Mouse (Mus musculus) ES-Bruce4 (cell line): ENCODE measurements around the gene Zfp809. TPM values are rescaled to one million over a fixed set of nuclear protein-coding genes. Genes with fewer than 3 reads are reported as not detected.
"Not testable (repeated sequence)": the region's sequence is repeated elsewhere in the genome, so short reads cannot be mapped to it uniquely, and the experiment has no call there.

ENCODE experiments used
- H3K27ac ChIP-seq: 2 replicates; pipeline ENCODE4 v1.5.1; 2012; ENCODE audit warnings: low read length, inconsistent platforms; ENCODE audit not compliant: insufficient read depth
- H3K27me3 ChIP-seq: 2 replicates; pipeline ENCODE4 v1.6.1; 2012; ENCODE audit warnings: mild to moderate bottlenecking, low read length, inconsistent platforms; ENCODE audit not compliant: control insufficient read depth, poor library complexity, insufficient read depth, severe bottlenecking
- H3K36me3 ChIP-seq: 2 replicates; pipeline ENCODE4 v1.6.1; 2012; ENCODE audit warnings: inconsistent platforms, mild to moderate bottlenecking, low read length, moderate library complexity; ENCODE audit not compliant: control insufficient read depth, poor library complexity, insufficient read depth, severe bottlenecking
- H3K4me1 ChIP-seq: one replicate; pipeline ENCODE4 v1.8.1; 2011; ENCODE audit warnings: low read length; ENCODE audit not compliant: control insufficient read depth, insufficient read depth
- H3K4me3 ChIP-seq: 2 replicates; pipeline ENCODE4 v1.5.1; 2011; ENCODE audit warnings: low read depth, mild to moderate bottlenecking, low read length
- H3K9ac ChIP-seq: 2 replicates; pipeline ENCODE4 v1.6.1; 2012; ENCODE audit warnings: low read depth, mild to moderate bottlenecking, inconsistent platforms; ENCODE audit not compliant: poor library complexity, severe bottlenecking
- H3K9me3 ChIP-seq: replicated peaks from 2 replicates; pipeline ENCODE4 v1.6.1; 2012; ENCODE audit warnings: mild to moderate bottlenecking, low read length, inconsistent platforms; ENCODE audit not compliant: control insufficient read depth, poor library complexity, insufficient read depth, severe bottlenecking
- CTCF ChIP-seq: IDR thresholded peaks from one replicate; pipeline ENCODE4 v1.8.1; 2011; ENCODE audit warnings: low read depth, low read length
- EP300 ChIP-seq: IDR thresholded peaks from 2 replicates; pipeline ENCODE4 v1.6.1; 2011; ENCODE audit warnings: low read depth, low read length; ENCODE audit not compliant: insufficient read depth
- POLR2A ChIP-seq: IDR thresholded peaks from one replicate; pipeline ENCODE4 v1.8.1; 2011; ENCODE audit warnings: low read length; ENCODE audit not compliant: insufficient read depth
- polyA plus RNA-seq: library from polyadenylated mRNA; stranded (reverse); fragments of >200 nt; gene quantifications from 2 replicates; pipeline ENCODE4 v1.2.4, GENCODE M21; 2011; ENCODE audit warnings: low read depth; ENCODE audit not compliant: missing spikeins, insufficient read depth, insufficient read length

Zfp809 gene
- polyA plus RNA-seq, 1 experiment, result 41.6 TPM

DNA sequence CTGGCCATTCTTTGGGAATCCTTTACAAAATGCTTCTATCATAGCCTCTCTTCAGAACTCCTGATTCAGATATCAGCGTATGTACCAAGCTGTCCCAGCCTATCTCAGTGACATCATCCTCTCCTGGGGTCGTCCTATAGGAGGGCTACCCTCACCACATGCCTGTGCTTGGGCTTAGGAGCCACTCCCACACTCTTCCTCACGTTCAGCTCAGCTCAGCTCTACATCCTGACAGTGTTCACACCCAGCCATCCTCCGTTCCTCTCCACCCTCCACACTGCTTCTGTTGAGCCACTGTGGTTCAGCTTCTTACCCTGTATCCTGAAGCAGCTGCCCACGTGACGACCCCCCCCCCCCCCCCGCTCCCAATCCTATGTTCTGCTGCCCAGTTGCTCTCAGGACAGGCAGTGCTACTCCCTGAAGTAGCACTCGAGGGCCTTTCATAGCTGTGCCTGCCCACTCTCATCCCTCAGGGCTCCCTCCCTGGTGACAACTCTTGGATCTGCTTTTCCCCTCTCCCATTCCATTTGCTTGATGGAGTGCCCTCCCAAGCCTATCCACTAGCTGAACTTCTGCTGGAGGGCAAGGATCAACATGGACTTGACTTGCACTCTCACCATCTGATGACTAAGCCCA, 7.5 kb upstream of the Zfp809 start:
- H3K4me1 ChIP-seq, result no peaks in the 10 kb centered on the region
- TF ChIP-seq CTCF (no peak), POLR2A (no peak), EP300 (no peak)
- no peak overlapping the region for H3K4me3 ChIP-seq
- H3K9ac ChIP-seq, result no peak overlapping the region
- no peak overlapping the region for H3K27ac ChIP-seq
- H3K9me3 ChIP-seq, result peaks cover 4% of the 10 kb centered on the region; the same call in 1 of the 2 replicates
- H3K36me3 ChIP-seq, result no peaks in the 10 kb centered on the region
- H3K27me3 ChIP-seq, result no peaks in the 10 kb centered on the region

- H3K9ac ChIP-seq, result no peak overlapping the region
- H3K27ac ChIP-seq, result no peak overlapping the region
- peaks cover 4% of the 10 kb centered on the region for H3K9me3 ChIP-seq
- H3K27me3 ChIP-seq, result no peaks in the 10 kb centered on the region
- H3K36me3 ChIP-seq, result no peaks in the 10 kb centered on the region
- no peak overlapping the region for H3K4me3 ChIP-seq
- no peak for TF ChIP-seq CTCF
- no peaks in the 10 kb centered on the region for H3K4me1 ChIP-seq
These were observed 1.4 kb upstream of the Zfp809 start for GRCm38 (mm10) chr9:22224066-22224465.

DNA sequence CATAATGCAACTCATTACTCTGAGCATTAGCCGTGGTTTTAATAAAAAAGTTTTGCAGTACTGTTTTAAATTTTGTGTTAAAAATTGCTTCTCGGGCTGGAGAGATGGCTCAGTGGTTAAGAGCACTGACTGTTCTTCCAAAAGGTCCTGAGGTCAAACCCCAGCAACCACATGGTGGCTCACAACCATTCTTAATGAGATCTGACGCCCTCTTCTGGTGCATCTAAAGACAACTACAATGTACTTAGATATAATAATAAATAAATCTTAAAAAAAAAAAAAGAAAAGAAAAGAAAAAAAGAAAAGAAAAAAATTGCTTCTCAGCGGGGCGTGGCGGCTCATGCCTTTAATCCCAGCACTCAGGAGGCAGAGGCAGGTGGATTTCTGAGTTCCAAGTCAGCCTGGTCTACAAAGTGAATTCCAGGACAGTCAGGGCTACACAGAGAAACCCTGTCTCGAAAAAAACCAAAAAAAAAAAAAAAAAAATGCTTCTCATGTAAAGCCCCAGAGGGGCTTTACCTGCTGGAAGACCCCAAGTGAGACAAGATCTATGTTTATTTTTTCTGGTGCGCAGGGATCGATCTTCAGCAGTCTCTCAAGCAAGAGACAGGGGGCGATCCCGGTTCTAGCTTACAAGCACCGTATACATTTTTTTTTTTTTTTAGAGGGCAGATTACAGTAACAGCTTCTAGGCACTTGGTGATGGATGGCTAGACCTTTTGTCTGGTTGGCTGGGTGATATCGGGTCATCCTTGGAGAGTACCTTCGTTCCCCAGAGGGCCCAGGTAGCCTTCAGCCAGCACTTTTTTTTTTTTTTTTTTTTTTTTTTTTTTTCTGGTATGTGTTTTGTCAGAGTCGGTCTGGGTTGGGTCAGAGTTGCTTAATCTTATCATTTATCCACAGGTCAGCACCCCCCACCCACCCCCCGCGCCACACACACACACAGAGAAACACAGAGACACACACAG, 694 bp upstream of the Zfp809 start:
- Histone ChIP-seq H3K9me3 (peaks cover 4% of the 10 kb centered on the region), H3K9ac (peak overlapping the region; percentile 38), H3K4me3 (peak overlapping the region; percentile 65), H3K27ac (no peak overlapping the region), H3K4me1 (no peaks in the 10 kb centered on the region), H3K36me3 (no peaks in the 10 kb centered on the region), H3K27me3 (no peaks in the 10 kb centered on the region)
- no peak for TF ChIP-seq EP300
- no peak for TF ChIP-seq POLR2A
- no peak for TF ChIP-seq CTCF

DNA sequence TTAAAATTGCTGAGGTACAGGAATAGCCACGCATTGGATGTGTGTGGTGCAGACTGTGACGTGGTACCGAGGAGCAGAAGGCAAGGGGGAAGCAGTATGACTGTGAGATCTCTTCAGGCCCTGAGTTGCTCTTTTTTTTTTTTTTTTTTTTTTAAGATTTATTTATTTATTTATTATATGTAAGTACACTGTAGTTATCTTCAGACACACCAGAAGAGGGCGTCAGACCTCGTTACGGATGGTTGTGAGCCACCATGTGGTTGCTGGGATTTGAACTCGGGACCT, 817 bp downstream of the Zfp809 start:
- H3K4me3 ChIP-seq, result peak overlapping the region; percentile 65
- not testable (repeated sequence) for H3K27me3 ChIP-seq, H3K36me3 ChIP-seq, H3K4me1 ChIP-seq, H3K27ac ChIP-seq, H3K9me3 ChIP-seq
- H3K9ac ChIP-seq, result peak overlapping the region; percentile 38

GRCm38 (mm10) chr9:22226846-22227245, 1.3 kb downstream of the Zfp809 start:
- no peaks in the 10 kb centered on the region for H3K27me3 ChIP-seq
- no peaks in the 10 kb centered on the region for H3K4me1 ChIP-seq
- H3K9me3 ChIP-seq, result peaks cover 4% of the 10 kb centered on the region
- peak overlapping the region; percentile 67 for H3K27ac ChIP-seq
- no peaks in the 10 kb centered on the region for H3K36me3 ChIP-seq
- H3K9ac ChIP-seq, result peak overlapping the region; percentile 38
- peak overlapping the region; percentile 40 for H3K4me3 ChIP-seq
- TF ChIP-seq EP300 (no peak), POLR2A (no peak), CTCF (no peak)

- Histone ChIP-seq H3K4me3 (no peak overlapping the region), H3K9me3 (peaks cover 4% of the 10 kb centered on the region), H3K9ac (no peak overlapping the region), H3K27ac (no peak overlapping the region), H3K27me3 (no peaks in the 10 kb centered on the region), H3K4me1 (no peaks in the 10 kb centered on the region), H3K36me3 (no peaks in the 10 kb centered on the region)
- TF ChIP-seq CTCF (no peak), POLR2A (no peak), EP300 (no peak)
These were observed 4.0 kb downstream of the Zfp809 start for GRCm38 (mm10) chr9:22229386-22230026.
